In genomic region chr12:108370596-108371428, GRCm38 (mm10) we compare ENCODE assay signal across 8 mouse cellular contexts. TPM values are rescaled to one million over a fixed set of nuclear protein-coding genes. Genes with fewer than 3 reads are reported as not detected.
DNase-seq lines count a peak whose midpoint lies in the region; ATAC-seq lines count a peak whose summit lies in the region.

Gene Eml1 (plus strand): TSS chr12:108370957.

- WGBS in limb, embryonic 15.5 days: 66% methylated on average over 19 of the region's 19 CpGs
- 76% methylated on average over 19 of the region's 19 CpGs for WGBS in neural tube, embryonic 14.5 days

- H3K9ac ChIP-seq in limb, embryonic 15.5 days: no peak within 1 kb of the TSS
- no peak within 1 kb of the TSS for H3K9ac ChIP-seq in neural tube, embryonic 14.5 days (replicated peaks; ENCODE audit: low read depth, low read length)

- H3K4me3 ChIP-seq in limb, embryonic 15.5 days: no peak within 1 kb of the TSS
- H3K4me3 ChIP-seq in neural tube, embryonic 14.5 days (ENCODE audit: low read depth, low read length): no peak within 1 kb of the TSS

- DNase-seq in NIH3T3 (ENCODE audit: low read depth): peak; percentile 49
- no peak for DNase-seq in adrenal gland, postnatal 4 days (ENCODE audit: low spot score in 2 of 2)
- peak; percentile 77 to 83 for DNase-seq in heart, adult 18-20 months
- DNase-seq in kidney, adult 11 months: peak; percentile 70
- DNase-seq in right cerebral cortex, adult 18-20 months: no peak
- no peak for DNase-seq in embryo, embryonic 10 days (ENCODE audit: low spot score)

- ATAC-seq in limb, embryonic 15.5 days (ENCODE audit: insufficient number of reproducible peaks, low FRiP score, low TSS enrichment, low read depth): peak; percentile 43; the same call in 1 of the 2 replicates
- no peak for ATAC-seq in neural tube, embryonic 14.5 days (ENCODE audit: low read depth)

- H3K4me2 ChIP-seq in limb, embryonic 15.5 days: no peak within 1 kb of the TSS
- no peak within 1 kb of the TSS for H3K4me2 ChIP-seq in neural tube, embryonic 14.5 days (ENCODE audit: low read depth, low read length)

- peak within 1 kb of the TSS; percentile 27; the same call in 1 of the 2 replicates for H3K27ac ChIP-seq in limb, embryonic 15.5 days
- H3K27ac ChIP-seq in neural tube, embryonic 14.5 days (ENCODE audit: low read depth, low read length): no peak within 1 kb of the TSS

- H3K4me1 ChIP-seq in limb, embryonic 15.5 days: peaks cover 49% of the 10 kb centered on the region
- H3K4me1 ChIP-seq in neural tube, embryonic 14.5 days (ENCODE audit: control insufficient read depth, insufficient read depth, low read length): no peaks in the 10 kb centered on the region

- H3K36me3 ChIP-seq in limb, embryonic 15.5 days: no peaks in the 10 kb centered on the region
- H3K36me3 ChIP-seq in neural tube, embryonic 14.5 days (ENCODE audit: control insufficient read depth, insufficient read depth, low read length): no peaks in the 10 kb centered on the region

- H3K27me3 ChIP-seq in limb, embryonic 15.5 days: no peaks in the 10 kb centered on the region
- H3K27me3 ChIP-seq in neural tube, embryonic 14.5 days (ENCODE audit: control insufficient read depth, insufficient read depth, low read length): no peaks in the 10 kb centered on the region

- H3K9me3 ChIP-seq in limb, embryonic 15.5 days: no peaks in the 10 kb centered on the region
- H3K9me3 ChIP-seq in neural tube, embryonic 14.5 days (ENCODE audit: control insufficient read depth, low read length): no peaks in the 10 kb centered on the region

RNA-seq across cellular contexts. Expression of gene Eml1, which starts in this region (rescaled TPM):
- total RNA-seq in adrenal gland, postnatal 4 days (2021): 10 to 100 TPM; 33.6 to 34.6 TPM
- 10 to 100 TPM; 81.3 to 95.3 TPM for total RNA-seq in heart, adult 18-20 months (2021)
- 46.0 and 60.3 TPM in 2 replicates for polyA plus RNA-seq in limb, embryonic 15.5 days (2015; fragmentation: Nextera tagmentation; extraction: Ambion mirVana)
- 48.9 and 82.8 TPM in 2 replicates for polyA plus RNA-seq in neural tube, embryonic 14.5 days (2014; fragmentation: Nextera tagmentation; extraction: Ambion mirVana)

Comparison
In these comparisons a context has a peak if more than half of its experiments do, and no peak if none do; other contexts are left out.
1. DNase-seq: peak in NIH3T3 (single experiment), heart, adult 18-20 months (2 of 2) and kidney, adult 11 months (single experiment); none in adrenal gland, postnatal 4 days (0 of 2), right cerebral cortex, adult 18-20 months (single experiment) and embryo, embryonic 10 days (single experiment).